Mouse (Mus musculus) spleen, adult 18-20 months (tissue): ENCODE measurements around the gene Ppp1r10.

Experiments
- DNase-seq, 2 experiments: peaks; one replicate each; pipeline ENCODE4 v3.0.0; 2022; ENCODE audit warnings: mixed read lengths in 2 of 2

Gene Ppp1r10

DNA sequence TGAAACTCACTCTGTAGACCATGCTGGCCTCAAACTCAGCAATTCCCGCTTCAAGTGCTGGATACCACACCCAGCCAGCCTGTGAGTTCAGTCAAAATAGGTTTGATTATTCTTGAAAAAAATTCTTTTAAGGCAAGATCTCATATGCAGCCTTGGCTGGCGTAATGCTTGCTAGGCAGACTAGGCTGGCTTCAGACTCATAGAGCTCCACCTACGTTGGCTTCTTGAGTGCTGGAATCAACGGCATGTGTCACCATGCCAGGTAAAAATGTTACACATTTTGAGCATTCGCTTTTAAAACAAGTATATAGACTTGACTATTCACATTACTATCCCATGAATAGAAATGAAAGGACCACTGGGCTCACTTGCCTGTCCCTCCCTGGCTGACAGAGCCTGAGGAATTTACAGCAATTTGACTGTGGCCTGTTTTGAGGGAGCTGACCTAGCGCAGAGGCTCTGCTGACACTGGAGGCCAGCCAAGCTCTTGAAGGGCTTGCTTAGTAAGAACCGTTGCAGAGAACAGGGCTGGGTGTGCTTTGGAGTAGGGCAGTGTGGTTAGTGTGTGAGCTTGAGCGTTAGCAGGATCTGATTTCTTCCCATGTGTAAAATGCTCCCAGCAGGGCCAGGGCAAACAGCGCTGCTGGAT is 12.8 kb upstream of the Ppp1r10 start:
- no peak for DNase-seq

DNA sequence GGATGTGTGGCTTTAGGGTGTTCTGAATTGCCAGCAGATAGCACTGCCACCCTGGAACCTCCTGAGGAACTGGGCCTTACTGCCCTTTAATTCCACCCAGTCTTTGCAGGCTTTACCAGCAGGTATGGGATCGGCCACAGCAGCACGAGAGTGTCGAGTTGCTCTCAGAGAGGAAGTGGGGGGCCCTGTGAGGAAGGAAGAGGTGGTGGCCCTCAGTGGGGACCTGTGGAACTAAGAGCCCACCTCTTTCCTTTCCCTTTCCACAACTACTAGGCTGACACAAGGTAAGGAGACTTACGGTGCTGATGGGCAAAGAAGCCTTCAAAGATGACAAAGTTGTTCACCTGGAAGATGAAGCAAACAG is 12.3 kb upstream of the Ppp1r10 start:
- no peak for DNase-seq

DNA sequence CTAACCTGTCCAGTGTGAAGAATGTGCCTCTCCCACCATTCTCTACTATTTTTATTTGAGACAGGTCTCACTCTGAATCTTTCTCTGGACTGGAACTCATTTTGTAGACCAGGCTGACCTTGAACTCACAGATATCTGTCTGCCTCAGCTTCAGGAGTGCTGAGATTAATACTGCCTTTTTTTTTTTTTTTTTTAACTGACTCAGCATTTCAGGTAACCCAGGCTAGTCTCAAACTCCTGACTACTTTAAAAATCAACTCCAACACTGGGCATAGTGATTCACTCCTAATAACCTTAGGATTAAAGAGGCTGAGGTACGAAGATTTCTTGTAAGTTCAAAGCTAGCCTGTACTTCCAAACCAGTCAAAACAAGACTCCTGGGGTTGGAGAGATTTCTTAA is 10.6 kb upstream of the Ppp1r10 start:
- no peak for DNase-seq

DNA sequence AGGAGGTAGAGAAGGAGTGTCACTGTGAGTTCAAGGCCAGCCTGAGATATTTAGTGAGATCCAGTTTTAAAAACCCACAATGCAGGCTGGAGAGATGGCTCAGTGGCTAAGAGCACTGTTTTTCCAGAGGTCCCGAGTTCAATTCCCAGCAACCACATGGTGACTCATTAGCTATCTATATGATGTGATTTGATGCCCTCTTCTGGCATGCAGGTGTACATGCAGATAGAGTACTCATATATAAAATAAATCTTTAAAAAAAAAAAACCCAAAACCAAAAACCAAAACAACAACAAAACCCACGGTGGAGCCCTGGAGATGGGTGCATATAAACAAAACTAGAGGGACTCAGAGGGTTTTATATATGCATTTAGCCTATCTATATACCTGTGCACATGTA is 8.6 kb upstream of the Ppp1r10 start:
- no peak for DNase-seq

DNA sequence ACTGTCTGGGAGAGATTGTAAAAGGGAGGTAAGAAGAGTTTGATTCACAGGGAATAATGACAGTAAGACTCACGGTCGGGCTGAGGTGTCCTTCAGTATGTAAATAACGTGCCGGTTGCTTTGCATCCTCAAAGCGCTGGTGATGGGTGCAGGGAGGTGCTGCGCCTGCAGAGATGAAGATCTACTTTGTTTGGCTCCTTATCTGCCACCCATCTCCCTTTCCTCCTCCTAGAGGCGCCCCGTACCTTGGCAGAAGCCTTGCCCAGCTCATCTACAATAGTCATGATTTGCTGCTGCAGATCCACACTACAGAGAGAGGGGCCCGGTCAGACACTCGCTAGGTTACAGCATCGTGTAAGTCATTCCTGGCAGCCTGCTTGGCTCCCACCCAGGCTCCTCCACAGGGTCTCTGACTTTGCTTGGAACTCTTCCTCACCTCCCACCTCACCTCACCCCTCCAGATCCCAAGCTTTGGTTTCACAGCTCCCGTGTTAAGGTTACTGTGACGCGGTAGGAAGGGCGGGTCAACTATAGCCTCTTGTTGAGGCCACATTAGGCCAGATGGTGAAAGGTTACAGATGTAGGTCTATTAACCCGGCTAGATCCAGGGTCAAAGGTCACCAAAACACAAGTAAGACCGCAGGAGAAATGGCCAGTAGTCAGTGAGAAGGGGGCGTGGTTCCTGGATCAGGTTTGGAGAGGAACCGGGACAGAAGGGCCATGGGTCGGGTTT is 6.9 kb upstream of the Ppp1r10 start:
- DNase-seq: no peak

DNA sequence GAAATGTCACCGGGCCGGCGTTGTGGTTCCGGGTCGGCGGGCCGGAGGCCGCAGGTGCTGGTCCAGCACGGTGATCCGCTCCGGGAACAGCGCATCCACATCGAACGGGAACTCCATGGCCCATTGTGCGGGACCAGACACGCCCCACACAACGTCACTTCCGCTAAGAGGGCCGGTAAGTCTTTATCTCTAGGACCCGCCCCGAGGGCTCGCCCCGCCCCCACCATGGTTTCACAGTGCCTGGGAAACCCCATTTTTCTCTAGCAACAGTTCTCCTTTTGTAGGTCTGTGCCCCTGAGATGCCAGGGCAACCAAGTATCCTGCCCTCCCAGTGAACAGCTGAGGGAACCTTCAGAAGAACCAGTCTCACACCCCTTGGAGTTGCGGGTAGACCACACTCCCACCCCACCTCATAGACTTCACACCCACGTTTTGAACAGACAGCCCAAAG is 6.3 kb upstream of the Ppp1r10 start, which contains the start of gene Atat1:
Gene Atat1, minus strand, starts transcription at position 157 of the 451 bp plus-strand sequence.
- DNase-seq: peak; percentile 95 to 99

DNA sequence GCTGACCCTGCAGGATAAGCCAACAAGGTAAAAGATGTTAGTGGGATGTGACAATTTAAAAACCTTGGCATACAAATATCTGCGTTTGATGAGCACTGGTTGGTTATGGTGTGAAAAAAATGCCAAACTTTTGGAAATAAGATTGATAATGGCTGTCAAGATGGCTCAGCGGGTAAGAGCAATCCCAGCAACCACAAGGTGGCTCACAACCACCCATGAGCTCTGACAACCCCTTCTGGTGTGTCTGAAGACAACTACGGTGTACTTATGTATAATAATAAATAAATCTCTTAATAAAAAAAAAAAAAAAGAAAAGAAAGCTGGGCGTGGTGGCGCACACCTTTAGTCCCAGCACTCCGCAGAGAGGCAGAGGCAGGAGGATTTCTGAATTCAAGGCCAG is 1.3 kb upstream of the Ppp1r10 start:
- no peak for DNase-seq

DNA sequence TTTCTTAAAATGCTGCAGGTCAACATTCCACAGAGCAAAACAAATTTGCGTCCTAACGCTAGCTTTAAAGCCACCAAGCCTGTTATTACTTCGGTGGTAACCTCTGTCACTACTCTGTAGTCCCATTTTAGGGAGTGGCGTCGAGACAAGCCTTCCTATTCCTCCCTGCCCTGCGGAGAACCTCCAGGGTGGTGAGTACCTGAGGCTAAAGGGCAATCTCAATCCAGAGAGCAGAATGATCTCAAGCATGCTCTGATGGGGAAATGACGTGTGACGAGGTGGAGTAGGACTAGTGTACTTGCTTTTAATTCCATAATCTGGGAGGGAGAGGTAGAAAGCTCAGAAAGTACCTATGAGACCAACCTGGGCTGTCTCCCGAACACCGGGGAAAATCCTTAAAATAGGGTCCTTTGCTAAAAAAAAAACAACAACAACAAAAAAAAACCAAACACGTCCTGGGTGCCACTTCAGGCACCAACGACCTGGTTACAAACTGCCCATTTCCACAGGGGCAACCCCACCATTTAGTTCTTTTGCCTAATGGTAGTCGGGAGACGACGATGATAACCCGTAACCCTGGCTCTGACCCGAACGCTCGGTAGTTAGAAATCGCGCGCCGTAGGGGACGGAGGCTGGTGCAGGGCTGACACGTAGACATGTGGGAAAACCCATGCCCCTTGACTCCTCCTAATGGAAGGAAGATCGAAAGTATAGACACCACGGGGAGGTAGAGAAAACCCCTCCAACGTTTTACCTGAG is 517 bp upstream of the Ppp1r10 start:
- DNase-seq: no peak

DNA sequence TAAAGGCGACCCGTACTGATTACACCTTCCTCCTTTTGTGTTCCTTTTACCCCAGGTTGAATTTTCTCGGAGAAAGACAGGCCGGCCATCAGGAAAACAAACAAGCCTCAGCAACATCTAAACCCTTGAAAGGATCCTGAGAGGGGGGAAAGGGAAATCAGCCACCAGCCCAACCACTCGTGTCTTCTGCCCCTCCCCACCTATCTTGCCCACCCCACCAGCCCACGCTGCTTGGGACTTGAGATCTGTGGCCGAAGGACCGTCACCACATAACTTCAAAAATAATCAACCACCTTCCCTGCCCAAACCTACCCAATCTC is 869 bp downstream of the Ppp1r10 start:
- DNase-seq: peak in 1 of 2 experiments; percentile 33

DNA sequence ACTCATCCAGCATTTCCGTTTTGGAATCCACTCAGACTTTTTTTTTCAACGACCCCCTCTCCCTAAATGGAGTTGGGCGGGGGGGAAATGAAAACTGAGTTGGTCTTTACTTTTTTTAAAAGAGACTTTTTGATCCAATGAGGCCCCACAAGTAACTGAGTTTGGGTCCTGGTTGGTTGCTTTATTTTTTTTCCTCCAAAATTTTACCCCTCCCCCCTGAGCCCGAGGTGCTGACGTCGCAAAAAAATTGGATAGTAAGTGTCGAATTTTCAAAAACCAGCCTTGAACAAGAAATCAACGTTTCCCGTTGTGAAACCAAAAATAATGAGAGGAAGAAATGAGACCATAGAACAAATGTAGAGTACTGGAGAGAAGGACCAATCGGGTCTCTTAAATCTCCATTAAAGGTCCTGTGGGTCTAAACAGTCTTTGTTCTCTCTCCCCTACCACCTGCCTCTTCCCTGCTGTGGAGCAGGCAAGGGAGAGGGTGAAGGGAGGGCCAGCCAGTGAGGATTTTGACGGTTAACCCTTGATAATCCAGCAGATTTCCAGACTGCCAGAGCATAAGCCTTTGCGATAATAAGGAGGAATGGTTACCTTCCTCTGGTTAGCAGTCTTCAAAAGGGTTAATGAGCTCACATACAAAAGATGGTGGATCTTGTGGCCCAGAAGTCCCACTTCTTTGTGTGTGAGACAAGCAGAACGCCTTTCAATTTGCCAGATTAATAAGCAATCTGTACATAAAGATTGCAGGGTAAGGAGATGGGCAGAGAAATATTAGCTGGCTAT is 1.4 kb downstream of the Ppp1r10 start:
- DNase-seq: peak in 1 of 2 experiments; percentile 43

DNA sequence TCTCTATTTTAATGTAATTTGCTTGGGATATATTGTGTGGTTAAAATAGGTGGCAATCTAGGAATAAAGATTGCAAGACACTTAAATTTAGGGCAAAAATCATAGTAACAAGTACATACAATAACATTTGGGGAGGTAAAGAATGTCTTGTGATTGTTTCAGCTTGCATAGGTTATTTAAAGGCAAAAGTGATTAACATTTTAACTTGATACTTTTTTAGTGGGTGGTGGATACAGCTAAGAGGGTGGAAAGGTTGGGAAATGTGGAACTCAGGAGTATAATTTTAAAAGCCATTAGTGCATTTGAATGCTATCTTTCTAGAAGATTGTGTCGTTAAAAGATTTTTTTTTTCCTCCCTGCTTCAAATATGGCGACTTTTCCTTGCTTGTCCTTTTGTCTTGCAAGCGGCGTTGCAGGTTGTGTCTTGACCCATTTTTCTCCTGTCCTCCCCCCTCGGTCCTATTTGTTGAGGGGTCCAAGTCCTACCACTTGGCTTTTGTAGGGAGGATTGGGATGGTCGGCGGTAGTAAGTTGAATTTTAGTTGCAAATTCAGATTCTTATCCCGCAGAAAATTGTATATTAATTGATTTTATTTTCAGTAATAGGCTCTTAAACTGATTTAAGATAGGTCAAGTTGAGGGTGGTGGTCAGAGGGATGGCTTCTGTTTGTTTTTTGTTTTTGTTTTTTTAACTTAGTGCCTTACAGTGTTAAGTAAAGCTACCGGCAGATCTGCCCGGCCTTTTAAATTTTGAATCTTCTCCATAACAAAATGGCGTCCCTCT is 2.2 kb downstream of the Ppp1r10 start:
- peak in 1 of 2 experiments; percentile 41 for DNase-seq

DNA sequence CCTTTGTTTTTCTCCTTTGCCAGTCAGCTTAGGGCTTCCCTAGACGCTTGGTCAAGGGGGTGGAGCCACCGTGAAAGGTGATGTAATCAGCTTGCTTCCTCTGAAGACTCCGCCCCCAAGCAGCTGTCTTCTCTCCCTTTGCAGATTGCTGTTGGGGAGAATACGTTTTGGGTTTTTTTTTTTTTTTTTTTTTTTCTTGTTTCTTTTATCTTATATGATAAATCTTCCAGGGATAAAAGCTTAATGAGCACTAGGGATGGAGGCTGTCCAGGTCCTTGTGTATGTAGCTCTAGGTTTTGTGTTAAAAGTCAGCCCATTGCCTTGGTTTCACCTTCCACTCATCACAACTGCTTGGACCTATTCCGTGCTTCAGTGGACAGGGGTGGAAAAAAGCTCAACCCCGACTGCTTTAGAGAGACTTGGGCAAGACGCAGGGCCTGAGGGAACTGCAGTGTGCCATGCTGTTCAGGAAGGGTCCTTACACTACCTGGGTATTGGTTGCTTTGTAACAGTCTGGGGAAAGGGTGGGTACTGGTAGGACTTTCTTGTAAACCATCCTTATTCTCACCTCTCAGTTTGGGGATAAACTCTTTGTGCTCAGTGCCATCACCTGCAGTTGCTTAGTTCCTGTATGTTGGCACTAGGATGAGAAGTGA is 3.0 kb downstream of the Ppp1r10 start:
- peak; percentile 90 to 92 for DNase-seq

DNA sequence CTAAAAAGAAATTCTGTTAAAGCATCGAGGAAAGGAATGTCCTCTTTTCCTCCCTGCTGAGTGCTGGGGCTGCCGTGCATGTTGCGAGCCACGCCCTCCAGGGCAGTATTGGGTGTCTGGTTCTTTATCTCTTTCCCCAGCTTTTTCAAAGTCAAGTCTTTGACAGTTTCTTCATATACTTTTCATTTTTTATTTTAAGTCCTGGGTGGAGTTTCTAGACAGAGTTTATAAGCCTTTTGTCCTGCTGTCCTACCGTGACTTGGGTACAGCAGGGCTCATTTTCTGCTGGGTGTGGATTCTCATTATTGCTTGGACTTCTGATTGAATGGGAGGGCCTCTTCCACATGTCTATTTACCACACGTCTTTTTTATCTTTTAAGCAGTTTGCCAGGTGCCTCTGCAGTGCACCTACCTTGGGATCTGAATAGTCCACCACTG is 3.6 kb downstream of the Ppp1r10 start:
- DNase-seq: no peak

DNA sequence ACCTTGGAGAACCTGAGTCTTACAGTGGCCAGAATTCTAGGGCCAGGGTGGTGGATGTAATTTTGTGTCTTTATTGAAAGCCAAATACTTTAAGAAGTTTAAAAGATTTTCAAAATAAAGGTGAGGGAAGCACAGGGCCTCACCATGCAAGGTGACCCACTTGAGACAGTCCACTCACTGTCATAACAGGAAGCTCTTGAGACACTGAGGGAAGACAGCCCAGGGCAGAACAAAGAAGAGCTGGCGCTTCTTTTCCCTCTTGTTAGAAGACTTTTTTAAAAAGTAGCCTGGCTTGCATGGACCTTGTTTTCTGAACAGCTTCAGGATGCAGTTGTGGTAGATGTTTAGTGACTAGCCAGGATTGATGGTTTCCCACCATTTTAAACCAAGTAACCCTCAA is 4.2 kb downstream of the Ppp1r10 start:
- DNase-seq: no peak

DNA sequence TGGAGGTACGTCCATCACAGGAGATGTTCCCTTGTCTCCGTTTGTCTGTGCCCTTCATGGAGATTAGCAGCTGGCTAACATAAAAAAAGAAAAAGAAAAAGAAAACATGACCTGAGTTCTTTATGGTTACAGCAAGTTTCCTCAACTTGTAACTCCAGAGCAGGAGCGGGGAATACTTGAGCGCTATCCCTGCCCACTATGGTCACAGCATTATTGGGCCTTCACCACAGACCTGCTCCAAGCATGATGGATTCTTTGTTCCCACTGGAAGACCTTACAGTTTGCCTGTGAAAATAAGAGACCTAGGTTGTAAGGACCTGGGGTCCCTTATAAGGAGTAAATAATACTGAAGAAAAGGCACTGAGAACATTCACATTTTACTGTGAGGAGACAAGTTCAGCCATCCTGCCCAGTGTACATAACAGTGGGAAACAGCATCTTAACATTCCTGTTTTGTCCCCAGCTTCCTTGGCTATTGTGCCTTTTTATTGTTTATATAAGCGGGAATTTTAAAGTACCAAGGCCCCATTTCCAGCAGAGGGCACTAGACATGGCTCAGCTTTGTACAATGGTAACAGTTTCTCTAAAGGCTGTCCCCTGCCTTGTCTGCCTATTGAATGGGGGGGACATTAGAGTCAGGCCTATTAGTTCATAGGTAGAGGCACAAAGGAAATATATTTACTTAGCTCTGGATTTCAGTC is 4.8 kb downstream of the Ppp1r10 start:
- DNase-seq: no peak

DNA sequence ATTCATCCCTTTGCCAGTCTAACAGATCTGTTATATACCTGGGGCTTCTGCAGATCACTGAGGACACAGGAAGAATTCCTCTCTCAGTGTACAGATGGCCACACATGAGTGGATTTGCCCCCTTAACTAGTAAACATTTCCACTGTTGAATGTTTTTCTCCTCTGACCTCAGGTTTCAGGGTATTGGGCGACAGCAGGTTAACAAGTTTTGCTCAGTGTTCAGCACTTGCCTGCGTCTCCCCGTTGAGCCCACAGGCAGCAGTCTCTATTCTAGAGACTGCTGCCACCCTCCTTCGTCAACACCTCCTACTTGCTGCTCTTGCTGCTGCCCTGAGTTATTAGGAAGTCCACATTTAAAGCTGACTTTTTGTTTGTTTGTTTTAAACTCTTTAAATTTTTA is 5.5 kb downstream of the Ppp1r10 start:
- DNase-seq: no peak

DNA sequence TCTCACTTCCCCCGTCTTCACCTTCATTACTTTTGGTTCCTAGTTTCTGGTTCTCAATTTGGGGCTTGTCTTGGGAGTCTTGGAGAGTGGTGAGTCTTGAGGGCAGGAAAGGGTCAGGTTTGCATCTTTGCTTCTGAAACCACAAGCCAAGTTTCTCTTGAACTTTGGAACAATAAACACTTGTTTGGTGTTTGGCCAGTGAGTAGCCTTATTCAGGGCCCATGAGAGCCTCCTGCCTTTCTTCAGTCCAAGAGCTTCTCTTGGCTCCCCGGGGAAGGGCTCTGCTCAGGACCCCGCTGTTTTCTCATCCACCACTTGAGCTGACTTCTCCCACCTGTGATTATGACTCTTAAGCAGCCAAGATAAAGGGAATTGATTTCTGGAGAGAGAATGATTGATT is 6.3 kb downstream of the Ppp1r10 start:
- DNase-seq: no peak

DNA sequence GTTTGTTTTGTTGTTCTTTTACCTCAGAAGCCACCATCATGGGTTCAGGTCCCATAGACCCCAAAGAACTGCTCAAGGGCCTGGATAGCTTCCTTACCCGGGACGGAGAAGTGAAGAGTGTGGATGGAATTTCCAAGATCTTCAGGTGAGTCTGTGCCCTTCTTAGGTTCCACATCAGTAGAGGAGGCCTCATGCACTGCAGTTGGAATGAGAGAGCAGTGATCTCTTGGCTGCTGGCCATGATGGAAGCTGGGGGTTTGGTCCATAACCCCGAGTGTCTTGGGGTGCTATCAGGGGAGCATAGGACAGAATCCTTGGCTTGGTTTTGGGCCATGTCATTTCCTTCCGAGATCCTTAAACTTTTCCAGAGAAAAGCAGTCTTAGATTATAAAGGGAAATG is 7.0 kb downstream of the Ppp1r10 start:
- no peak for DNase-seq

DNA sequence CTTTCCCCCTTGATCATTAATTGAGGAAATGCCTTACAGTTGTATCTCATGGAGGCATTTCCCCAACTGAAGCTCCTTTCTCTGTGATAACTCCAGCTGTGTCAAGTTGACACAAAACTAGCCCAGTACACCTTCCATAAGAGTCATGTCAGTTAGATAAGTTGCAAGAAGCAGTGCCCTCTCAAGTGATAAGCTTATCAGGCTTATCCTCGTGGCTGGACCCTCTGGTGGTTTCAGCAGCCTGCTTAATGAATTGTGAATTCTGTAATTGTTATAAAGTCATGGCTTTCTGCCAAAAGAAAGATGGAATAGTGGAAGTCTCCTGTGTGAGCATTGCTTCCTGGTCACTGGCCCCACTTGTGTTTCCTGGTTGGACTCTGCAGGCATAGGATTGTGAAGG is 11.2 kb downstream of the Ppp1r10 start:
- no peak for DNase-seq

DNA sequence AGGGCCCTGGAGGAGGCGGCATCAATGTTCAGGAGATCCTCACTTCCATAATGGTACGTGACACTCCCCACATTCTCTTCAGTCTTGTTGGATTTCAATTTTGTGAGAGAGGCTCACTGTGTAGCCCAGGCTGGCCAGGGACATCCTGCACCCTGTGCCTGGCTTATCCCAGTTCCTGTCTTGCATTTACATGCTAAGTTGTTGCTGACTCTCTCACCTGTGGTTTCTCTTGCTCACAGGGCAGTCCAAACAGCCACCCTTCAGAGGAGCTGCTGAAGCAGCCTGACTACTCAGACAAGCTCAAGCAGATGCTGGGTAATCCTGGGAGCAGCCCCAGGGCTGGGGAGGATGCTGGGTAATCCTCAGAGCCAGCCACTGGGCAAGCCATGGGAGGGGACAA is 13.3 kb downstream of the Ppp1r10 start:
- DNase-seq: no peak

DNA sequence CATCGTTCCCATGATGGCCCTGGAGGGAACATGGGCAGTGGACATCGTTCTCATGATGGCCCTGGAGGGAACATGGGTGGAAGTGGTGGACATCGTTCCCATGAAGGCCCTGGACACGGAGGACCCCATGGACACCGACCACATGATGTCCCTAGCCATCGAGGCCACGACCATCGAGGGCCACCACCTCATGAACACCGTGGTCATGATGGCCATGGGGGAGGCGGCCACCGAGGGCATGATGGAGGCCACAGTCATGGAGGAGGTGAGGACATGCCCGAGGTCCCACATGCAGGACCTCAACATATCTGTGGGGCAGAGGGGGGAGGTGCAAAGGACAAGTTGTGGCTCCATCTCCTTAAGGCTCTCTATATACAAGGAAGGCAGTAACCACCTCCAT is 14.4 kb downstream of the Ppp1r10 start:
- DNase-seq: no peak
